Mouse (Mus musculus): Measurements from ENCODE around the gene Bcas1.

Gene Bcas1

DNA sequence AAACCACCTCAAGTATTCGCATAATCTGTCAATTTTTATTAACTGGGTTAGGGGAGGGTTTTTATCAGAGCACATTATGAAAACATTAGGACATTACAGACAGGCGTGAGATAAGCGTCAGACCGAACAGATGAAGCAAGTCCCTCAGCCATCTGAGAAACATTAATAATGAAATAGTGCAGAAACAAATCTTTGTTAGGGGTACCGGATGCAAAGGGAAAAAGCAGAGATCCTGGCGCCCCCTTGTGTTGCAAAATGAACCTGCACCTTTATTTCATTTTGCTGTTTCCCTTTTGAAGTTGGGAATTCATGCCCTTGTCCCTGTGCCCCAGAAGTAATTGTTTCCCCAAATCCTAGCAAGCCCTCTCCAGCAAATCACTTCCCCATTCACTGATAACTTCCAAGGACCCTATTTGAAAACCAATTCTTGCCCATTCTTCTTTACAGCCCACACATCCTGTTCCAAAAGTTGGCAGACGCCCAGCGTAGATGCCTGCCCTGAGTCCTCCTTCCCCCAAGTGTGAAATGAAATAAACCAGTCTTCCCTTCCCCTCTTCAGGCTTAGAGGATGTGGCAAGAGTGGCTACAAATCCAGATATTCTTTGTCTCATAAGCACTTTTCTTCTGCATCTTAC is 80.4 kb downstream of the Bcas1 start:
- no peak for DNase-seq (ENCODE audit: low read depth)

DNA sequence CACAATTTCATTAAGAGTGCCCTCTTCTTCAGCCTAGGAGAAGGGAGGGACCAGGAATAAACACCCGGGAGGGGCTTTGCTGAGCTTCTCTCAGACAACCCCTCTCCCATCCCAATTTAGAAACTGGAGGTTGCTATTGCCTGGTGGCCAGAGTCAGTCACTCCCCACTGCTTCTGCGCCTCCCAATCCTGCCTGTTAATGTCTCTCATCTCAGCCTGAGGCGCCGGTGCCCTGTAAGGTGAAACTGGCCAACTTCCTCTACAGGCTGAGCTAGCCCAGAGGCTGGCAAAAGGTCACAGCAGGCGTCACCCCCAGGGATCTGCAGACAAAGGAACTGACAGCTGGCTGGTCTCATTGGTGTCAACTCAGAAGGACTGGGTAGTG is 82.2 kb downstream of the Bcas1 start:
- DNase-seq (ENCODE audit: low read depth) = no peak

DNA sequence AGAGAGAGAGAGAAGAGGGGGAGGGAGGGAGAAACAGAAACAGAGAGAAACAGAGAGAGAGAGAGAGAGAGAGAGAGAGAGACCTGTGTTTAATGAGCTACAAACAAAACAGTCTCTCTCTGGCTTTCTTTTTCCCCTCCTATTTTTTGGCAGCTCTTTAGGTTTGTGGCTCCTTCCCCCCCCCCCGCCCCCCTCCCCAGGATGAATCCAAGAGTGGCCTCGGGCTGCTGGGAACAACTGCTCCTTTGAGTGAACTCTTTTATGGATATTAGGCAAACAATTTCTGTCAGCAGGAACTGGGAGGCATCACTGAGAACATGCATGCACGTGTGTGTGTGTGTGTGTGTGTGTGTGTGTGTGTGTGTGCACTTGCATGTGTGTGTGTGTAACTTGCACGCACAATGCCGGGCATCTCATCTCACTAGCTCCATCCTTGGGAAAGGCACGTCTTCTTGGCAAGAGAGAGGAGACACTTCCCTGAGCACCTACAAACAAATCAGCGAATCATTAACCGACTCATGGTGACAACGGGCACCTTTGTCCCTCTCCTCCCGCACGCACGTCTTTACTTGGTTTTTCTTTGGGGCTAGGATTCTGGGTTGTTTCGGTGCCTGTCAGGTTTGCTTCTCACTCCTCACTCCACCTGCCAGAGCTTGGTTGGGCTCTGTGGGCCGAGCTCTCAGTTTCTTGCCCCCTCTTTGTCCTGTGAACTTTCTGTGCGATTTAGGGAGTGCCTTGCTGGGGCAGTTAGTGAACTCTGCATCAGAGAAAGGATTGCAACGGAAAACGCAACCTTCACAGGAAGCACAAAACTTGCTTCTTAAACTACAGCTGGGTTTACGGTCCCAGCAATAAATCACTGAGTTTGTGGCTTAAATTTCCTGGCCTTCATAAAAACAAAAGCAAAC is 82.9 kb downstream of the Bcas1 start:
- no peak for DNase-seq (ENCODE audit: low read depth)

DNA sequence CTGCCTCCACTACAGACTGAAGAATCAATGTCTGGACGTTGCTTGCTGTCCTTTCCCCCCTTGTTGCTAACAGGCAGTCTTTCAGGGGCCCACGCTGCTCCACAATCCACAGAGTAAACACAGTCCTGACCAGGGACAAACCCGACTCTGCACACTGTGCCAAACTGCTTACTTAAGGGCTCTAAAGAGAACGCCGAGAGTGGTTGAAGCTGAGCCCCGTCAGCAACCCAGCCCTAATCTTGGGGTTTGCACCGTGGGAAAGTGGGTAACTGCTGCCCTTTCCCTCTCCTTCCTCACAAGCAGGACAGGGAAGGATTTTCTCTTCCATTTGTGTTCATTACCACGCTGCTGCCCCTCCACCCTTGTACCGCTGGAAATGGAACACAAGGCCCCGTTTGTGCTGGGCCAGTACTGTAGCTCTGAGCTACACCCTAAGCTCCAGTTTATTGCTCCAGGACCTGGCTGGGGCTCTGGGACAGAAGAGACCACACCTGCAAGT is 83.8 kb downstream of the Bcas1 start:
- no peak for DNase-seq (ENCODE audit: low read depth)

DNA sequence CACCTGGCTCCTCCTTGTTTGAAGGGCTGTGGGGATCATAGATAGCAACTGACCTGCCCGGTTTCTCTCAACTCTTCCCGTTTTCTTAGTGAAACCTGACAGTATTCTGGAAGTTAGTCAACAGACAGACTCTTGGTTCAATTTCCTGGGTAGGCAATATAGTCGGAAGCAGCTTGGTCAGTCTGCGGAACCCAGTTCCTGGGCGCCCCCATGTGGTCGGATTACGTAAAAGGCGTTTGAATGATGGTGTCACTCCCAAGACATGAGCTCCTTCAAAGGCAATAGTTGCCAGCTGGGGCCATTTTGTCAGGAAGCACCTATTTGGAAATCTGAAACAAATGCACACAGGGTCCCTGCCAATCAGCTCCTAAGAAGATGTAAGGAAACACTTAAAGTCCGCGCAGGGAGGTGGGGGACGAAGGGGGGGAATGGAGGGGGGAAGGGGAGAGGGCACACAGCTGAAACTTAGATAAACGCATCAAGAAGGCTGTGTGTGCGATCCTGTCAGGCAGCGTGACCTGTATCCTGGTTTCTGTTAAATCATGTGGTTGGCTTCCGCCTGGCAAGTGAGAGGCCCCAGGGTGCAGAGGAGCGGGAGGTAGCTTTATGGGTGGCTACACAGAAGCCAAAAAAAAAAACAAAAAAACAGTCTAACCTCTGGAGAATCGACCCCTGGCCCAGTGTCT is 84.4 kb downstream of the Bcas1 start:
- DNase-seq (ENCODE audit: low read depth) = peak; percentile 79

DNA sequence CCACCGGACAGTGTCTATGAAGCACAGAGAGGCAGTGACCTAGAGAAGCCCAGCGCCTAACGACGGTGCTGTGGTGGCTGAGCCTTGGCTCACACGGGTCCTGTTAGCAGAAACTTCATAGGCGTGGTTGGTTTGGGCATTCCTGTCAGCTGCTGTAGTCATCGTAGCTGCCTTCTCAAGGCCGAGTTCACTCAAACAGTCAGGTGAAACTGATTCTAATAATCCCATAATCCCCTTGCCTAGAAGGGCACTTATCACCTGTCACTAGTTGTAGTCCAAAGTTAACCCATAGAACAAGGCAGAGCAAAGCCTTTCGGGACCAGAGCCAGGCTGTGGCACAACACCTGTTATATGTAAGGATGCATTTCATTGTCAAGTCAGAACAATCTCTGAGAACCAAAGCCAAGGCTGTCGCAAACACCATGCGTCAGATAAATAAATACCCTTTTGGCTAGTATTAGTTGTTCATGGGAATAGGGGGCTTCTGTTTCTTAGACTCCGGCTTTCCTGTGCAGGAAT is 85.3 kb downstream of the Bcas1 start:
- DNase-seq (ENCODE audit: low read depth) = no peak

DNA sequence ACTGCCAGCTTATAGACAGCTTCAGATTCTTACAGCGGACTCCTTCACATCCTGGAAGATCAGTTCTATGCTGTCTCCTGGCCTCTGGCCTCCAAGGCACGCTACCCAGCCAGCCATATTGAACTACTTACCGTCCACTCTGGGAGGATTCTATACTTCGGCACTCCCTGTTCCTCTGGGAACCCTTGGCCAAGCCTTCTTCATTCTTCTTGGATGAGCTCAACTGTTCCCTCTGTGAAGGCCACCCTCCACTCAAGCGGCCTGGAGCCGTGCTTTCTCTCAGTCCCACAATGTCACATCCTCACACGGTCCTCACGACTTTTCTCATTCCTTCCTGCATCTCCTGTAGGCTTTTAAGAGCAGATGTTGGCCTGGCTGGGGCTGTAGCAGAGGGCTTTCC is 86.5 kb downstream of the Bcas1 start:
- DNase-seq (ENCODE audit: low read depth) = no peak

DNA sequence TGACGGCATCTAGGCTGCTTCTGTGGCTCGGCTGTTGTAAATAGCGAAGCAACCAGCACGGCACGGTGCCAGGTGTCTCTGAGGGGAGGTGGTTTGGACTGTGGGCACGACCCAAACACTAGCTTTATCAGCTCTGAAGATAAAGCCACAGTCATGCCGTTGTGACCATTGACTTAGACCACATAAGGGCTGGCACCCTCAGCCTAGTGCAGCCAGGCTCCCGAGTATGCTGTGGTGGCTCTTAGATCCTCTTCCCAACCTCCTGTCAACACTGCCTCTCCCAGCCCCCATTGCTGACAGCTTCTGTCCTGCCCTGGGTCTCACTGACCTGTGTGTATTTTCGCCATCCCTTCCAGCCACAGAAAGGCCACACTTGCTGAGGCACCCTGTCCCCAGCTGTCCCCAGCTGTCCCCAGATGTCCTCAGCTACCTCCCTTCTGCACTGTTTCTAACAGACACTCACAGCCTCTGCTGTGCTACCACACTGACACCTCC is 91.3 kb downstream of the Bcas1 start:
- DNase-seq (ENCODE audit: low read depth) = no peak

DNA sequence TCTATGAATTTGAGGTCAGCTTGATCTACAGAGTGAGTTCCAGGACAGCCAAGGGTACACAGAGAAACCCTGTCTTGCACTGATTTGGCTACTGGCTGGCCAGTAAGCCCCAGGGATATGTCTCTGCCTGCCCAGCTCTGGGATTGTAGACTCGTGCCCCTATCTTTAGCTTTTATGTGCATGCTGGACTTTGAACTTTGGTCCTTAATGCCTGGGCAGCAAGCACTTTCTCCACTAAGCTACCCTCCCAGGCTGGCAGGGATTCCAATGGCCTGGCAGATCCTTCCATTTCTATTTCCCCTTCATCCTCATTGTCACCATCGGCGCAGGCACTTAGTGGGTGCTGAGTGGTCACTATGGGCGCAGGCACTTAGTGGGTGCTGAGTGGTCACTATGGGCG is 92.5 kb downstream of the Bcas1 start:
- DNase-seq (ENCODE audit: low read depth) = no peak

DNA sequence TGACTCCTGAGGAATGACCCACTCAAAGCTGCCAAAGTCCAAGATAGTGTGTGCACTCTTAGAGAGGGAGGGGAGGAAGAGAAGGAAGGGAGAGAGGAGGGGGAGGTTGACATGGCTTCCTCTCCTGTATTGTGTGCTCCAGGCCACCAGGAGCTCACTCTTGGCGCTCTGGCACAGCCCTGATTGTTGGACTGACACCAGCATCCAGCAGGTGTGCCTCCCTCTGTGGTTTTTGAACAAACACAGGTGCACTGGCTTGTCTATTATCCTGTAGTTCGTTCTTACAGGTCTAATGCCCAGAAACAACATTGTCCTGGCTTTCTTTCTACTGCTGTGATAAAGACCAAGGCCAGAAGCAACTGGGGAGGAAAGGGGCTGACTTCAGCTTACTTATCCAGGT is 95.8 kb downstream of the Bcas1 start:
- no peak for DNase-seq (ENCODE audit: low read depth)

DNA sequence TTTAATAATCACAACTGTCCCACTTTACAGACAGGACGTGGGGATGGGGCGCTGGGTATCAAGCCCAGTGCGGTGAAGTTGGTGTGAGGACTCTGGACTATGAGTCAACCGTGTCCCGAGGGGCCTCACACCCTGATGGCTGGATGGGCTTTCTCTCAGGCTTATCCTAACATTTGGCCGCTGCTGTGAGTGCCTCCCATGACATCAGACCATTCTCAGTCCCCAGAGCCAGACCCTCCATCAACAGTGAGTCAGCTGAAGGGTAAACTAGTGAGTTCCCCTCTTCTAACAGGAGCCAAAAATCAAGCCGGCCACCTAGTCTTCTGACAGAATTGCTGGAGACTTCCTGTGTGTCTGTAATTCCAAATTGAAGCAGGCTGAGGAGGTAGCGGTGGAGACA is 97.2 kb downstream of the Bcas1 start:
- DNase-seq (ENCODE audit: low read depth) = no peak

DNA sequence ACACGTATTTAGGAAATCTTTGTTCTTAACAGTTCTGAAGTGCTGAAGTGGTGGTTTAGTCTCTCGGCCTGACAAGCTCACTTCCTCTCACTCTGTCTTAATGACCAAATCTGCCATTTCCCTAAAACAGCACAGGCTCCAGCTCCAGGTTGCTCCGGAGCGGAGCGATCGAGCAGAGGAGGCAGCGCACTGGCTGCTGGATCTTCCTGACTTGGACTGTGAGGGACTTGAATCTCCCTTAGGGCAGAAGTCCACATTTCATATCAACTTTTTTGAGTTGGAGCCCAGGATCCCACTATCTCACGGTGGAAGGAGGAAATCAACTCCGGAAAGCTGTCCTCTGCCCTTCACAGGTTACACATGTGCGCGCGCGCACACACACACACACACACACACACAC is 97.7 kb downstream of the Bcas1 start:
- DNase-seq (ENCODE audit: low read depth) = no peak

DNA sequence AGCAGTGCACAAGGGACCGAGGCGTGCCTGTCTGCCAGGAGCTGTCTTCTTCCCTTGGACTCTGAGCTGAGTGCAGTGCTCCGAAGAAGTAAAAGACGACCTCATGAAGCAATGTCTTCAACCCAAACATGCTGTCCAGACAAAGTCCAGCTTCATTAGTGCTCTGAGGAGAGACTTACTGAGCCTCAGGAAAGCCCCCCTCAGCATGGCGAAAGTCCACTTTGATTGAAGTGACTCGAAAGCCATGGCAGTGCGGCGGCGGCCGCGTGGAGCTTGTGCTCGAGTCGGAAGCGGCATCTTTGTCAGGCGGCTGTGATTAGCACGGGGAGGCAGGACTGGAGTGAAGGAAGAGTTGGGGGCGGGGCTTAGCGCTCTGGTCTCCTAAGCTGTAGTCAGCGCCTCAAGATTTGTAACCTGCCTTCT is 103.7 kb downstream of the Bcas1 start:
- DNase-seq (ENCODE audit: low read depth) = no peak

DNA sequence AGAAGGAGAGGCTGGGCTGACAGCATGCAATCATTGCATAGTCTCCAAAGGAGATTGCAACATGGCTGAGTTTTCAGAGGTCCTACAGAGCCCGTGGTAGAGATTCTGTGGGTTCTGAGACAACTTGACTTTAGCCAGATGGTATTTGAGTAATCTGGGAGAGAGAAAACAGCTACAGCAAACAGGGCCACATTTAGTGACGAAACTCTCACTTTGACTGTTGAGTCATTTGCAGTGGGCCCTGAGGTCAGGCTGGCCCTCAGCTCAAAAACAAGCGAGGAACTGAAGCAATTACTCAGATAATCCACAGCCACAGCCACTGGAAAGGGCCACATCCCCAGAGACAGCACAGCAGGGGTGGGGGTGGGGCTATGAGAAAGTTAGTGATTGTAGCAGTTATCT is 105.6 kb downstream of the Bcas1 start:
- peak; percentile 51 for DNase-seq (ENCODE audit: low read depth)

DNA sequence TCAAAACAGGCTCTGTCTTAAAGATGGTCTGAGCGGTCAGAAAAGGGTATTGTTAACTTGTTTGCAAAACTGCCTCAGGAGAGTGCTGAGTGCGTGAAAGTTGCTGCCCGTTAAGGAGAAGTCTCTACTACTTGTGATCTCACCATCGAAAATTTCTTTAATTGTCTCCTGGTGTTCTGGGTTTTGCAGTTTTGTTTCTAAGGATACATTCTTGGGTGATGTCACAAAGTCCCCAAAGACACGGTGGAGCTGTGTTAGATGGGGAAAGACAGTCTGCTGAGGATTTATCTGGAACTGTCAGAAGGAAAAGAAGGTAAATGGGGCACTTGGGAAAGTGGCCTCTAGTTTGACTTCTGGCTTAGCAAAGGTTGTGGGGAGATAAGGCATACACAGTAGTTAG is 106.1 kb downstream of the Bcas1 start:
- no peak for DNase-seq (ENCODE audit: low read depth)

DNA sequence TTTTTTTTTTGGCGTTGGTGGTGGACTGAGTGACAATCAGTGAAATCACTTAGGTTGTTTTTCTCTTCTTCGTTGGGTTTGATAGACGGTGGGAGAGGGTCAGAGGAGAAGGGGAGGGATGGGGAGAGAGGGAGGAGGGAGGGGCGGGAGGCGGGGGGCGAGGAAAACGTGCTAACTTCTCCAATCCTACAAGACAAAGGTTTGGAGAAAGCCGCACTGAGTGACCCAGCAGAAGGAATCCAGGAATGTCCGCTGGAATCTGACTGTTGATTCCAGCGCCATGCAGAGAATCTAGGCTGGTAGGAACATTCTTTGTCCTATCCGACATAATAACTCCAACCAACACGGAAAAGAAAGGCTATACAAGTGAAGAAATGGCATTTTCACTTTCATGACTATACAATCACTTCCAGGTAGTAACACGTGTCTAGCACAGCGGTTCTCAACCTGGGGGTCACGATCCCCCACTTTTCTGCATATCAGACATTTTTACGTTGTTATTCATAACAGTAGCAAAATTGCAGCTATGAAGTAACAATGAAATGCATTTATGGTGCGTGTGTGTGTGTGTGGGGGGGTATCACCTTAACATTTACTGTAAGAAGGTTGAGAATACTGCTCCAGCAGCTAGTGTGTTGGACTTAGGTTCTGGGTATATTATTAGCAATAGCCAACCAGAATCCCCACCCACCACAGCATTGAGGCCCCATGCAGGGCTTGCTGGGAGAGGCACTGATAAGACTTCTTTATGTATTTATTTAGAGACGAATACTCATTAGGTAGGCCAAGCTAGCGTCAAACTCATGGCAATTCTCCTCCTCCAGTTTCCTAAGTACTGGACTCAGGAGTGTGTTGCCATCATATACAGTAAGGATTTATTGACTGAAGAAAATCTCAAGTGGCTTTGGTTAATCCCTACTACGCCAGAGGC is 107.8 kb downstream of the Bcas1 start:
- DNase-seq (ENCODE audit: low read depth) = no peak

DNA sequence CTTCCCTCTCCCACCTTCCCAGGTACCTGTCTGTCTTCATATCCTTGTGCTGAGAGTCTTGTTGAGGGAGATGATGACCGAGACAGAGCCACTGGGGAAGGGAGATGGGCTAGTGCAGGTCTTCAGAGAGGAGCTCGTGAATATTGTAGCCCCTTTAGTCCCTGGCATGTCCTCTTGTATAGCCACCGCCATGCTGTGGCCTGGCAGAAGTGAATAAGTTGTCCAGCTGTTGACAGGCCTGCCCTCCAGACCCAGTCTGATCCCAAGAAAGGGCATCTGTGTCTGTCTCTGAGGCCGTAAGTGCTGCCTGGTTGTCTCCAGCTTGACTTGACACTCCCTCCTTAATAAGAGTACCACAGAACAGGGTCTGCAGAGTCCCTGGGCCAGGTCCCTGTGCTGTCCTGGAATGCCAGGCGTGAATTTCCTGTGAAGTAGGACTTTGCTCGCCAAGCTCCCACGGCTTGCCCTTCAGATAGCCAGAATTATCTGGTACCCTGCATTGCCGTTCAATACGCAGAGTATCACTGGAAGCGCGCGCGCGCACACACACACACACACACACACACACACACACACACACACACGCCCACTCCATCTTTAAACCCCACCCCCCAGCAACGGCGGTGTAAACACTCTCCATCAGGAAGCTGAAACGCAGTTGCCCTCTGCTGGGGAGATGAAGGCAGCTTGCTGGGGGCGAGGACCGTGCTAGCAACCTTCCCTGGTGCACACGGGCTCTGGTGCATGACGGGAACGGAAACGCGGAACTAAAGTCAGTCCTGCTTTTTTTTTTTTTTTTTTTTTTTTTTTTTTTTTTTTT is 108.7 kb downstream of the Bcas1 start:
- peak; percentile 77 for DNase-seq (ENCODE audit: low read depth)

DNA sequence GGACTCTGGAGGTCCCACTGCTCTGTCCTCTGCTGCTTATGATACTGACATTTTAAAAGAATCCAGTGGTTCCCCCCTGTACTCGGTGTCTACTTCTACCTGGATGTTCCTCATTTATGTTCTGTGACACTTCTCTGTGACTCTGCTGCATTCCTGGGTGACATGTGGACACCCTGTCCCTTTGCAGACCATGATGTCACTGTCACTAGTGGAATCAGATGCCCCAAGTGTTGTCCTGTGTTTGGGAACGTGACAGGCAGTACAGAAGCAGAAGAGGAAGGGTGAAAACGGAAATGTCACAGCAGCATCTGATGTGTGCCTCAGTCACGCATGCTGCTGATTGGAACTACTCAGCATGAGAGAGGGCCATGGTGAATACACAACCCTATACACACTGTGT is 110.9 kb downstream of the Bcas1 start:
- no peak for DNase-seq (ENCODE audit: low read depth)

DNA sequence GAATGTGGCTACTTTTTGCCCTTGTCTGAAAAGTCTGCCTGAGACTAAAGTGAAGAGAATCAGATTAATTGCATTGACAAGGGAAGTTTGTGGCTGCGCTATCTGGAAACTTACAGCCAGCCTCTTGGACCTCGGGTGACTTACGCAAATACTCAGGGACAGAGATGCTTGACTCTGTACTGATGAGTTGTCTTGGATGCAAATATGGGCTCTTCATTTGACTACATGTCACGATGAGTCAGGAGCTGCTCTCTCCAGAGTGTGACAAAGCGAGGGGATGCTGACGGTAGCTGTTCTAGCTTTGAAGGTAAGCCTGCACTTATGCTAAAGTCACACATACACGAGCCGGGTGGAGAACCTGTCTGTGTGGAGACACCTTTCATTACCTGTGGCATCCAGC is 111.3 kb downstream of the Bcas1 start:
- no peak for DNase-seq (ENCODE audit: low read depth)

DNA sequence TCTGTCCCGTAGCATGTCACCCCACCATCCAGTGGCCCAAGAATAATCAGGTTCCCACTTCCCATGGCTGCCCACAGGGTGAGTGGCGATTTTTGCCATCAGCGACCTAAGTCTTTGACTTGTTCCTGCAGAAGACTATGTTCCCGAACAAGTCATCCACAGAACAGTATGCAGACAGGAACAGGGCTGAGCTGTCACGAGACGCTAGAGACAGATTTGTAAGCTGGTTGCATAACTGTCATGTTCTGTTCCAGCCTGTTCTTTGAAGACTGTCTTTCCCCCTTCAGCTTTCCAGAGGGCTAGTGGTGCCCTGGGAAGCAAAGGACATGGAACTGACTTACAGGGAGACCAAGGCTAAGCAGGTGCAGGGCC is 116.7 kb downstream of the Bcas1 start:
- no peak for DNase-seq (ENCODE audit: low read depth)

Measured in c-Kit-positive CD71-negative TER-119-negative erythroid progenitor cells, embryonic 14.5 days (primary cell).